Mouse (Mus musculus) T-cell, adult 2 months (primary cell): ENCODE measurements around the gene Lbhd2.

Experiments
- DNase-seq: peaks from one replicate; pipeline ENCODE4 v3.0.0; 2022; ENCODE audit warnings: low spot score

Lbhd2 gene

DNA sequence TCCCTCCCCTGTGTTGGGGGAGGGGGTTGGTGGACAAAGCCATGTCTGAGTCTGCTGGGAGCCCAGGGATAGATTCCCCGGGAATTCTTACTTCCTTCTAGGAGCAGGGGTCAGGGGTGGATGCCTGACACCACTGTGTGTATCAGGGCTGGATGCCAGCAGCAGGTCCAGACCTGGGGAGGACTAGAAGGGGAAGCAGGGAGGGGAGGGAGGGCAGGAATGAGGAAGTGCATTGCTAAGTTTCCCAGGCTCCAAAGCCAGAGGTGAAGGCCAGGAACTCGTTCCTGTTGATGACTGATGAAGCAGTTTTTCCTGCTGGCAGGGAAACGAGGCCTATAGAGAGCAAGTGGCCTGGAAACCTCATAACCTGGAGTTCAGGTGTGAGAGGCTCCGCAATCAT, 25.5 kb downstream of the Lbhd2 start:
- DNase-seq = no peak

DNA sequence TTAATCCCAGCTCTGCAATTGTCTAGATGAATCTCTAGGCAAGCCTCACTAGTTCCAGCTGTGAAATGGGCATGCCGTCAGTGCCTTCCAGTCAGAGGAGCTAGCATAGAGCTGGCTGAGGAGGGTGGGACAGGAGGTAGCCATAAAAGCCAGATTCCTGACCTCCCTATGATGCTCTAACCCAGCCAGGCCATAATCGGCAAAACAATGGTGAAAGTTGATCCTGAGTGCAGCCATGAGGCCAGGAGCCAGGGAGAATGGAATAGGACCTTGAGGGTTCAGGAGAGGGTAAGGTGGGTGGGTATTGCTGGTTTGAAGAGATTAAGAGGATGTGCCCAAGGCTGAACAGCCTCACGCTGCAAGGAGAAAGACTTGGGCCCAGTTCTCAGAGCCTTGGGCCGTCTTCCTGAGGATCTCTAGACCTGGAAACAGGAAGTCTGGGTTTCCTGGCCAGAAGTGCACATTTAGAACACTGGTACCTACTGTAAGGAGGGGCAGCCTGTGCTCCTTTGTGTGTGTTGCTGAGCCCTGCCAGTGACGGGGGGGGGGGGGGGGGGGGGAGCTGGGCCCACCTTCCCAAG, 26.2 kb downstream of the Lbhd2 start:
- DNase-seq = no peak

DNA sequence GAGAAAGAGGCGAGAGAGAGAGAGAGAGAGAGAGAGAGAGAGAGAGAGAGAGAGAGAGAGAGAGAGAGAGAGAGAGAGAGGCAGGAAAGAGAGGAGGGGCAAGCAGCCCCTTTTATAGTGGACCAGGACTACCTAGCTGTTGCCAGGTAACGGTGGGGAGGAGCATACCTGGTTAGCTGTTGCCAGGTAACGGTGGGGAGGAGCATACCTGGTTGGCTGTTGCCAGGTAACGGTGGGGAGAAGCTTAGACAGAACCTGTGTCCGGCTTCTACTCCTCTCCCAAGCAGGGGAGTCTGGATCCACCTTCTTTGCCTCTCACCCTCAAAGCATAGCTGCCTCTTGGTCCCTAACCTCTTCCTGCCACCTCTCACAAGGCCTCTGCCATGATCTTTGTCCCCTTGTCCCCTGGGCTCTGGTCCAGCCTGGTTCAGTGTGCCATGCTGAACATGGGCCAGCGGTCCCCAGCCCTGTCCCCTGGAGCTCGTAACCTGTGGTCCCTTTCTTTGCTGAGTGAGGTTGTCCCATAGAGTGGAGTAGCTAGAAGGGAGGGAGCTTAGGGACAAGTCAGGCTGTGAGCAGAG, 27.6 kb downstream of the Lbhd2 start:
- no peak for DNase-seq

DNA sequence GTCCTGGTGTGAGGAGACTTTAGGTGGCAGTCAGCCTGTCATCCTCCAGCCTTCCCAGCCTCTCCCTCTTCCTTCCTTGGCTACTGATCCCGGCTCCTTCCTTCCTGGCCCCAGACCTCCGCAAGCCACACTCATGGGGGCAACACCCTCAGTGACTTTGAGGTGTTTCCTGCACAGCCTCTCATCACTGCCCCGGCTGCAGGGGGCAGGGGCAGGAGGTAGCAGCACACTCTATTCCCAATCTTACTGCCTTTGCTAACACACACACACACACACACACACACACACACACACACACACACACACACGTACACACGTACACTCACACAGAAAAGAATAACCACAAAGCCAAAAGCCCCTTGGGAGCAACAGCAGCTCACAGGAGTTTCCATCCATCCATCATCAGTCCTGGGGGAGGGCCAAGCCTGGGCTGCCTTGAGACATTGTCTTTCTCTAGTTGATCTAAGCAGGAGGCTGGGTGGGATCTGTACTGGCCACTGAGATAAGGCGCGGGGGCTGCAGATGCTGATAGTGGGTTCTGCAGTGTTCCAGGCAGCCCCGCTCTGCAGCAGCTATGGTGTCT, 28.2 kb downstream of the Lbhd2 start:
- no peak for DNase-seq

DNA sequence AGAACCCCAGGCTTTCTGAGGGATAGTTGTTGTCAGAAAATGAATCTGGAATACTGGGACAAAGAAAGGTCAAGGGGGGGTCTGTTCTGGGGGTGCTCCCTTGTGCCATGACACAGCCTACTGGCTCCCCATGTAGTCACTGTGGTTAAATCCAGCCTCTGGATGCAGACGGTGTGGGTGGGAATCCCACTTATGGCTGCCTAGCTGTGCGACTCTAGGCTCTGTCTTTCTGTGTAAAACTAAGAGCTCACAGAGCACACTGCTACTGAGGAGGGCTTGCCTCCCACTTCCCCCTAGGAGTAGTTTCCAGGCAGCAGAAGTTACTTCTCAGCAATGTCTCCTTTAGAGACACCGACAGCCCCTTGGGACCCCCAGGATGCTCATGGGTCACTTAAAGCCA, 29.6 kb downstream of the Lbhd2 start:
- no peak for DNase-seq

DNA sequence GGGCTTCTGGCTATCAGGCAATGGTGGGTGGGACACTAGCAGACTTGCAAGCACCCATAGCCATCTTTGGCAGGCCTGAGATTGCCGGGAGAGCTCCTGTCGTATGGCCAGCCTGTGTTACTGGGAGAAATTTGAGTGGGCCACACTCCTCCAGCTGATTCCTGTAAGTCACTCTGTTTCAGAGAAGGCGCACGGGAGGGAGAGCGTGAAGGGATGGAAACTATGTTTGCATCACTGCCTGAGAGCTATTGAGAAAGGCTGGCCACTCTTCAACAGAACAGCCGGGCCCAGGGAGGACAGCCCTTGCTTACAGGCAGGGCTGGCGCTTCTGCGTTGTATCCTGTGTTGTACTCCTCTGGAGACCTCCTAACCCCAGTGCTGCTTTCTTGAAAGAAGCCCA, 30.0 kb downstream of the Lbhd2 start:
- DNase-seq = no peak

DNA sequence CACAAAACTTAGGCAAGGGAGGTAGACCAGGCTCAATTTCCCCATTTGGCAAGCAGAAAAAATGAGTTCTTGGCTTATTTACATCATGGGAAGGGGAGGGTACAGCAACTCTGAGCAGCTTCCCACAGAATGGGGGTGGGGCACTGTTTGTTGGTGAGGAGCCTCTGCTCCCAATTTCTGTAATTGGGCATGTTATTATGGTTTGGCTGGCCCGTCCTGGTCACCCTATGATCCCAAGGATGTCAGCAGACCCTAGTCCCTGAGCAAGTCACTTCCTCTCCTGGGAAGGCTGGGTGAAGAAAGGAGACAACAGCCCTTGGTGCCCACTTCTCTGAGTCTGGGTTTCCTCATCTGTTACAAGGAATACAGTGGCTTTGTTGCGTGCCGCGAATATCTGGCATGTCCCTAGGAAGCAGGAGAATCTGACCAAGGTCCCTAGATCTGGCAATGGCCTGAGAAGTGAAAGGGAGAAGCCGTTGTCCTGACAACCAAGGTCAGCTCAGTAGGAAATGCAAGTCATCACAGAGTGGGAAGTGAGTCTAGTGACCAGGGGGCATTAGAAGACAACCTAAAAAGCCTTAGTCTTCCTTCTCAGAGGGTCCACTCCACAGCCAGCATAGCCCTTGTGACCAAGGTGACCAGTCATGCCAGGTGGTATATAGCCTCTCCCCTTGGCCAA, 30.8 kb downstream of the Lbhd2 start:
- no peak for DNase-seq

DNA sequence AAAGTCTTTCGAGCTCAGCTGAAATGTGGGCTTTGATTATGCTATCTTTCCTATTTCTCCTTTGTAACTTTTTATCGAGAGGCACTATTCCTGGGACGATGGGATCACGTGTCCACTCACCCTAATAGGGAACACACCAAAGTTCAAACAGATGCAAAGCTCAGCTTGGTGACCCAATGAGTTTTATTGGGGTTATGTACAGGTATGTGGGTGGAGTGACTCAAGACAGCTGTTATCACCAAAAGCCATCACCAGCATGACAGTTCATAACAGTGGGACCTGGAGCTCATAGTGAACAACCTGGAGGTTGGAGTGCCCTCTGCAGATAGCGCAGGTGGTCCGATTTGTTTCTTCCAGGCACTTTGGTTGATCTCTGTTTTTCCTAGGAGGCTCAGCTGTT, 32.2 kb downstream of the Lbhd2 start:
- no peak for DNase-seq

DNA sequence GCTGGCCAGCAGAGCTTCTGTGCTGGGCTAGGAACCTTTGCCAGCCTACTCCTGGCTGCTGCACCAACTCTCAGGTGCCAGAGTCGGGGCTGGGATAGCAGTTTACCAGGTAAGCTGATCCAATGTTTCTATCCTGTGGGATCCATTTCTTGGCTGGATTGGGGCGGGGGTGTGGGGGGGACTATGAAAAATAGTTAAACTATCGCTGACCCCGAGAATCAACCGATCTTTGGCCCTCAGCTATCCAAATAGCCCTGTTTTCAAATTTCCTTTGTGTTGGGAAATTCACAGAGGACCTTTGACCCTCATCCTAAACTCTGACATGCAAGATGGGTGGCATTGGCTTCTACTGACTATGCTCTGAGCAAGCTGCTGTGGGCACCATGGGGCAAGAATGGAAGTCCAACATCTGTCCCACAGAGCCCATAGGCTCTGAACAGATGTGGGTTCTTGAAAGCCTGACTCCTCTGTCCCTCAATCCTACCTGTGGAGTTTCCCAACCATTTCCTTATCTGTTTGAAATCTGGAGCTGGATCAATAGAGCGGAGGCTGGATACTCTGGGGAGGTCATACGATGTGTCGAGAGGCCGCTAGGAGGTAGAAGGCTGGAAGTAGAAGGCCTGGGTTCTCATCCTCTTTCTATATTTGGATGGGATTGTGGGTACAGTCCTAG, 34.2 kb downstream of the Lbhd2 start:
- no peak for DNase-seq

DNA sequence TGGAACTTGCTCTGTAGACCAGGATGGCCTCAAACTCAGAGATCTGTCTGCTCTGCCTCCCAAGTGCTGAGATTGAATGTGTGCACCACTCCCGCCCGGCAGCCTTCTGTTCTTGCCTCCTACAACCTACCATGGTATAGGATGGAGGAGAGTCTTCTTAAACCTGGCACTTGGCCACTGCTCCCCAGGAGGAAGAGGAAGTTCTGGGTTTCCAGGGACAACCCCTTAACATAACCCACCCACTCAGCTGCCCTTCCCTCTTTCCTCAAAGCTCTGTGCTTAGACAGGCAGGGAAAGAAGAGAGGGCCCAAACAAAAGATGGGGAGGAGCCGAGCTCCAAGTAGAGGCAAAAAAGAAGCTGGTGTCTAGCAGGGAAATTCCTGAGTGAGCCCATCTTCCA, 34.9 kb downstream of the Lbhd2 start:
- DNase-seq = no peak

DNA sequence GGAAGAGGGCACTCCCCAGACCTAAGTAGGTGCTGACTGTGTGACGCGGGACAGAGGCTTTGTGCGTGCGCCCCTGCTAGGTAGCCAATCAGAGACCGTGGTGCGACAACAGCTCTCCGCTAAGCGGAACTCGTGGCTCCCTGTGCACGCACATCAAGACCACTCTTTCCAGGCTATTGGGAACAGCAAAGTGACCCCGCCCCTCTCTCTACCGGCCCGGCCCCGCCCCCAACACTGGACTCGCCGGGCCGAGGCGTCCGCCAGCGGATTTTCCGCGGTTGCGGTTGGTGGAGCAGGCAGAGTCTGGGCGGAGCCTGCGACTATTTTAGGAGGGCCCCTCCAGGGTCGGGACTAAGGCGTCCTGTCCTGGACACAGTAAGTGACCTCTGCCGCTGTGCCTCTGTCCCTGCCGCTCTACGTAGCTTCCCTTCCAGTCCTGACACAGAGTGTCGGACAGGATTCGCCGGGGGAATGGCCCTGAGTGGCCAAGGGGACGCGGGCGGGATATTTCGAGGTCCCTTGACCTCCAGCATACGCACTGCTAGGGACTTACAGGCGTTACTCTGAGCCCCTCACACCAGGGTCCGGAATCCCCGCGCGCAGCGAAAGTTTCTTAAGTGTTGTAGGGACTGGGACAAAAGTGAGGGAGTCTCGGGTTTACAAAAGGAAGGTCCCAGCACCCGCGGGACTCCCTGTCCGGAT, 35.9 kb downstream of the Lbhd2 start, which contains the start of gene Tnfaip2:
Gene Tnfaip2, plus strand, starts transcription at position 161 of the 702 bp plus-strand sequence.
- DNase-seq = no peak

DNA sequence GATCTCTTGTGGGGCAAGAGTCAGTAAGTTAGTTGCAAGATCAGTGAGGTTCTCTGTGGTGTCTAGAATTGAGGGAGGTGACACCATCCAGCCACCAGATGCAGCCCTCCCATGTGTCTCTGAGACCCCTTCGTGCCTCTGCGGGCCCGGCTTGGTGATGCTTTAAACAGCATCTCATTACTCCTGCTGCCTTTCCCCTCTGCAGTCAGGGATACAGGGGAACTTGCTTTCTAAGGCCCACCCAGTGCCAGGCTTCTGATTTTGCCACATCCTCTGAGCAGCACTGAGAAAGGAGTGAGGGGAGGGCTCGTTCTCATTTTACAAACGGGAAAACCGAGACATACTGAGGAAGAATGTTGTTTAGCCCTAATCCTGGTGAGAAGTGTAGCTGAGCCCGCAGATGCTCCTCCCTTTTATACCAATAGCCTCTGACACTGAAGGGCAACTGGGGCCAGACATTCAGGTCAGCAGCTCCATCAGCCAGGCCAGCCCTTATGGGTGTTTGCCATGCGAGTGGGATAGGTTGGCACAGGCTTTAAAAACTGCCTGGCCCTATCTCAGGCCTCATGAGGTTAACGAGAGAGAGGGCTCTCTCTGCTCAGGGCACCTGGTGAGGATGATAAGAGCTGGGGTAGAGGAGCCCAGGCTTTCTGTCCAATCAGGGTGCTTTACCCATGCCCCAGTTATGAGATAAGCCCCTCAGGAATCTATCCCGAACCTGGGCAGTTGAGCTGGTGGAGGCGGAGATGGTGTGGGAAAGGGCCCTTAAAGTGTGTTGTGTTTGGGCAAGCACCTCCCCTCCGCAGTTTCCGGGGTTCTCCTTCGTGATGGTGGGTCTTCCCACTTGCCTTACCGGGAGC, 36.6 kb downstream of the Lbhd2 start:
- no peak for DNase-seq

DNA sequence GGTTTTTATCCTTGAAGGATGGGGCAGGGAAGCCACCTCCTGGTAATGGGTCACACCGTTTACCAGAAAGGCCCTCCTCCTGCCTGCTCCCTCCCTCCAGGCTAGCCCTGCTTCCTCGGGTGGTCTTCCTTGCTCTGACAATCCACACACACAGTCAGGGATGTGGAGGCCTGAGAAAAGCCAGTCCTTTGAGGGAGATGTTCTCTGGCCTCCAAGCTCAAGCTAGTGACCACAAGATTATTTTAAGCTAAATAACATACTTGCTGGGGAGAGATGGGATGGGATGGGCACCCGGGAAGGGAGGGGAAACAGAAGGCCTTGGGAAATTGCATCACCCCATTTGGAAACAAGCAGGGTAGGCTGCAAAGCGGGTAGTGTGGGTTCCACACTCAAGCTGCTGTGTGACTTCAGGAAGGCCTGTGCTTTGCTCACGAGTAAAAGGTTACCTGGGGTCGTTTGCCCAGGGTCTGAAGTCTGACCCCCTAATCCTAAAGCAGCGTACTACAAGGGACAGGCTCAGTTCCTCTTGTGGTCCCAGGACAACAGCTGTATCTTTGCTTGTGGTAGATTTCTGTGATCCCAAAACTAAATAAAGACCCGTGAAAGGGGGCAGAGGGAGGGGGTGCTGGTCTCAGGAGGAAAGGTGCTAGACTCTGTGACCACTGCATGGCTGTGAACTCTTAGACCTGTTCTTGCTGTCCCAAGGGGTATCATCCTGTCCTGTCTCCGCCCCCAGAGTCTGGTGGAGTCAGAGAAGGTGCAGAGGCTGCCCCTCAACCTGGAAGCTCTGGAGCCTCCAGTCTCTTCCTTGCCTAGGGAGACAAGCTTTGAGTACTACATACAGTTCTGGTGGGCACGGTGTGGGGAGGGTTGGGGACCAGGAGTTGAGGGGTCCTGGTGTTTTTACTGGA, 37.6 kb downstream of the Lbhd2 start:
- DNase-seq = no peak

DNA sequence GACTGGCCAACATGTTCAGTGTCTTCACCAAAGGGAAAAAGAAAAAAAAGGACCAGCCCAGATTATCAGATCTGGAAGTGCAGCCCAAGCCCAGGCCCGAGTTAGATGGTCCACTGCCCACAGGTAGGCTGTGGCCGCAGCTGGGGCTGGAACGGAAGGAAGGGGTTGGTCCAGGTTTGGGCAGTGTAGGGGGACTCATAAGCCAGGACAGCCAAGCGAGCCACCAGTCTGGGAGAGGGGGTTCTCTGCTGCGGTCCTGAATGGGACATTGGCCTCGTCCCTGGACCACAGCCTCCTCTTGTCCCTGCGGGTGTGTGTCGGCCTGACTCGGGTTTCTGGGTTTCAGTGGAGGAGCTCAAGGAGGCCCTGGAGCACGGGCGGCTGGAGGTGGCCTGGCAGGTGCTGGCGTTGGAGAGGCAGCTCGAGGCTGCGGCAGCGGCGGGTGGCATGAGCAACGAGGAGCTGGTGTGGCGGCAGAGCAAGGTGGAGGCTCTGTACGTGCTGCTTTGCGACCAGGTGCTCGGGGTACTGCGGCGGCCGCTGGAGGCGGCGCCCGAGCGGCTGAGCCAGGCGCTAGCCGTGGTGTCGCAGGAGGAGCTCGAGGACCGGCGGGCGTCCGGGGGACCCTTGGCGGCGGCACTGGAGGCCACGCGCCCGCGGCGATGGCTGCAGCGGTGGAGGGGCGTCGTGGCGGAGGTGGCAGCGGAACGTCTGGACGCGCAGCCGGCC, 38.7 kb downstream of the Lbhd2 start:
- no peak for DNase-seq

DNA sequence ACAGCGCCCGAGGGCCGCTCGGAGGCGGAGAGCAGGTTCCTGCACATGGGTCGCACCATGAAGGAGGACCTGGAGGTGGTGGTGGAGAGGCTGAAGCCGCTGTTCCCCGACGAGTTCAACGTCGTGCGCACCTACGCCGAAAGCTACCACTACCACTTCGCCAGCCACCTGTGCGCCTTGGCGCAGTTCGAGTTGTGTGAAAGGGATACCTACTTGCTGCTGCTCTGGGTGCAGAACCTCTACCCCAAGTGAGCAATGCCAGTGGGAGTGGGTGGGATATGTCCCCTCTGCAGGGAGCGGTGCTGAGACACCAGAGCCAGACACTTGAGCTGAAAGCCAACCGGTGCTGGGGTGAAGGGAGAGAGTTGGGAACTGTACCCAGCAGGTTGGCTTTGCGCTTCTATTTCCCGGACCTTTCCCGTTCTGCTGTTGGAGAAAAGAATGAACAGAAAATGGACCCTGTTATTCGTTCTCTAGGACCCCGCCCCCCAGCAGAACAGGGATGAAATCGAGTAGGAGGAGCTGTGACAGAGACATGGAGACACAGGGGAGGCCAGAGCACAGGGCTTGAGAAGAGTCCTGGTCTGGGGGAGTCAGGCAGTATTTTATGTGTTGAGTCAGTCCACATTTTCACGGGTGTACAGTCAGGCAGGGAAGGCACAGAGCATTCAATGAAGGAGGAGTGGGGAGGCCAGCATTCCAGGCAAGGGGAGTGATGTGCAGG, 39.4 kb downstream of the Lbhd2 start:
- no peak for DNase-seq

DNA sequence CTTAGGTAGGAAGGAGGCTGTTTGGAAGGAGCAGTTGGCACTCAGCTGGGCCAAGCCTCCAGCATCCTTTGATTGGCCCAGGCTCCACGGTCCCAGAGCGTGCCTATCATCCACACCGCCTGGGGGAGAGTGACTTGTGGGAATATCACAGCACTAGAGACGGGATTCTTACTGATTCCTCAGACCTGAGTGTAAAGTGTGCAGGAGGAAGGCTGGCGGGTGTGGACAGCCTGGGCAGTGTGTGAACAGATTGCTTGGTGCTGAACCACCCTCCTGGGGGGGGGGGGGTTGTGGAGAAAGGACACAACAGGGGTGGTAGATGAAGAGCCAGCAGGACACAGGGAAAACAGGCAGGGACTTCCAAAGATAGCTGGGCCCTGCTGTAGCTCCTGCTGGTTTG, 40.1 kb downstream of the Lbhd2 start:
- DNase-seq = no peak

DNA sequence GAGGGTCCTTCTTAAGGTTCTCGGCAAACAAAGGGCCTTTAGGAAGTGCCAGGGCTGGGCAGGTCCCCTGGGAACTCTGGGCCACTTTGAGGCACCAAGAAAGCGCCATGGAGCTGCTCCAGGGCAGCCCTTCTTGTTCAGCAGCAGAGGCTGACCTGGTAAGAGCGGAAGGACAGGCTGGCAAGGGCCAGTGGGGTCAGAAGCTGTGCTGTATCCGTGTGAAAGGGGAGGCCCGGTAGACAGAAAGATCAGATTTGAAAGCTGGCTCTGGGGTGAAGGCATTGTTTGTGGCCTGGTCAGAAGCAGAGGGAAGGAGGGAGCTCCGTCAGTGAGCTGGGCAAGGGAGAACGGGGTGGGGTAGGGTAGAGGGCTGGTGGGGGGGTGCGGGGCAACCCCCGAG, 40.7 kb downstream of the Lbhd2 start:
- DNase-seq = no peak

DNA sequence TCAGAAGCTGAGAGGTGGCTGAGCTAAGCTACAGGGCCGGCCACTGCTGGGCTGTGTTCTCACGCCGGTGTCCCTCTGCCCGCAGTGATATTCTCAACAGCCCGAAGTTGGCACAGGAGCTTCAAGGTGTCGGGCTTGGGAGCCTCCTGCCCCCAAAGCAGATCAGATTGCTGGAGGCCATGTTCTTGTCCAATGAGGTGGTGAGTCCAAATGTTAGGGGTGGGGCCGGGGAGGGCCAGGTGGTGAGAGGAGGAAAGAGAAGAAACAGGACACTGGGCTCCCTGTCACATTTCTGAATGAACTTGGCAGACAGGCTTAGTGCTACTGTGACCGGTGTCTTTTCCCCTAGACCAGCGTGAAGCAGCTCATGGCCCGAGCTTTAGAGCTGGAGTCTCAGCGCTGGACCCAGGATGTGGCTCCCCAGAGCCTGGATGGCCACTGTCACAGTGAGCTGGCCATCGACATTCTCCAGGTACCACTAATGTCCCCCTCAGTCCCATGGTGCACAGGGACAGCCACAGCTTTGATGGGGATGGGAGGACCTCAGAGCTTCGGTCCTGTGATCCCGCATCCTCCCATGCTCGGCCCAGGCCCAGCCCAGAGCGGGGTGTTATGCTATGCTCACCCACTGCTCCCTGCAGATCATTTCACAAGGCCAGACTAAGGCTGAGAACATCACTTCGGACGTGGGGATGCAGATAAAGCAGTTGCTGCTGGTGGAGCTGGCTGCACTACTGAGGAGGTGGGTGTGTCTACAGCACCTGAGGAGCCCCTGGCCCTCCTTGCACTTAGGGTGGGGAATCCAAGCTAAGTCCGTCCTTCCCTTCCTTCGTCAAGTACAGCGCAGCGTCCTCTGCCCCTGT, 41.5 kb downstream of the Lbhd2 start:
- no peak for DNase-seq
